17 mouse cellular contexts compared by ENCODE assay signal in the genomic region with DNA sequence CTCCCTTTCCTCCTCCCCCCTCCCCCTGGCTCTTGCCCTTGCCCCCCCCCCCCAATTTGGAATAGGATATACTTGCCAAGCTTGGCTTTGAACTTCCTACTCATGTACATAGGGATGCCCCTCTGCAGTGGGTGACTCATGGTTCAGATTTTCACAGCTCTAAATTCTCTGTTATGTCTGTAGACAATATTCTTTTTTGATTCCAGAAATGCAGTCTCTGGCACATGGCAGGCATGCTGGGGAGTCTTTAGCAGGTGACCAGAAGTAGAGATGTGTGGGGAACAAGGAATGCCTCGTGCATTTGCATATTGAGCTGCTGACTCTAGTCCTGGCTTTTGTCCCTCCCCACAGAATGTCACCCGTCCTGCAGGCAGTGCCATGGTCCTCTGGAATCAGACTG.
DNase-seq lines count a peak whose midpoint lies in the region.
"Had no signal": no experiment of that assay in that cellular context is flagged by ENCODE, and none has a peak within 500 bp of the region (broad histone marks: within the 10 kb centered on the region; RNA-seq: fewer than 3 reads in every experiment).

No protein-coding gene starts in this region.

- no peaks in the 10 kb centered on the region for H3K9me3 ChIP-seq in heart, embryonic 10.5 days
- H3K9me3 ChIP-seq: forebrain, embryonic 10.5 days; forebrain, embryonic 13.5 days; hindbrain, embryonic 12.5 days; hindbrain, embryonic 15.5 days had no signal

- 44% methylated on average over 2 of the region's 2 CpGs for WGBS in heart, embryonic 10.5 days

- peaks cover 7% of the 10 kb centered on the region; the same call in 1 of the 2 replicates for H3K36me3 ChIP-seq in heart, embryonic 10.5 days
- H3K36me3 ChIP-seq: hindbrain, embryonic 12.5 days; hindbrain, embryonic 15.5 days had no signal

- no peak overlapping the region for H3K4me3 ChIP-seq in heart, embryonic 10.5 days
- H3K4me3 ChIP-seq: forebrain, embryonic 10.5 days; forebrain, embryonic 13.5 days; hindbrain, embryonic 12.5 days; hindbrain, embryonic 15.5 days had no signal

- peaks cover 51% of the 10 kb centered on the region for H3K4me1 ChIP-seq in heart, embryonic 10.5 days
- H3K4me1 ChIP-seq: hindbrain, embryonic 12.5 days; hindbrain, embryonic 15.5 days had no signal

- DNase-seq in heart, embryonic 10.5 days (ENCODE audit: low spot score) = no peak
- DNase-seq in heart, postnatal 25 days (ENCODE audit: low spot score) = no peak
- peak; percentile 8 for DNase-seq in heart, postnatal 4 days
- no peak for DNase-seq in heart, adult 8-10 months (ENCODE audit: low spot score)
- peak; percentile 39 for DNase-seq in Muller cell, postnatal 12 days (ENCODE audit: inconsistent ontology term)
- no peak for DNase-seq in thymus, postnatal 14 days
- DNase-seq: adrenal gland, adult 8-10 months; adrenal gland, postnatal 25 days; cerebellum, adult 18-20 months; cerebellum, adult 9-10 months; cerebellum, postnatal 14 days; gastrocnemius, postnatal 25 days; kidney, adult 2 months had no signal

- intact Hi-C loops in heart, postnatal 25 days (cut with DNase I) = no loop called here

- H3K27me3 ChIP-seq in heart, embryonic 10.5 days (ENCODE audit: insufficient read depth, poor library complexity, severe bottlenecking) = no peaks in the 10 kb centered on the region
- H3K27me3 ChIP-seq: forebrain, embryonic 13.5 days; hindbrain, embryonic 12.5 days; hindbrain, embryonic 15.5 days had no signal

- peak overlapping the region; percentile 71 for H3K27ac ChIP-seq in heart, embryonic 10.5 days
- H3K27ac ChIP-seq: forebrain, embryonic 10.5 days; forebrain, embryonic 13.5 days; hindbrain, embryonic 12.5 days; hindbrain, embryonic 15.5 days had no signal

Comparison
In these comparisons a context has a peak if more than half of its experiments do, and no peak if none do; other contexts are left out.
1. DNase-seq: peak in heart, postnatal 4 days (single experiment) and Muller cell, postnatal 12 days (single experiment); none in heart, embryonic 10.5 days (single experiment), heart, postnatal 25 days (single experiment), heart, adult 8-10 months (single experiment) and thymus, postnatal 14 days (single experiment).